In genomic region chr16:90290962-90291361, GRCm38 (mm10) we compare ENCODE assay signal across 19 mouse cellular contexts. TPM values are rescaled to one million over a fixed set of nuclear protein-coding genes. Genes with fewer than 3 reads are reported as not detected.
DNase-seq lines count a peak whose midpoint lies in the region; ATAC-seq and TF ChIP-seq lines count a peak whose summit lies in the region.
"Had no signal": no experiment of that assay in that cellular context is flagged by ENCODE, and none has a peak within 500 bp of the region (broad histone marks: within the 10 kb centered on the region; RNA-seq: fewer than 3 reads in every experiment).

No protein-coding gene starts in this region.

- no peak for TF ChIP-seq RAD21 in CH12.LX (IDR thresholded peaks at IDR 0.05; ENCODE audit: low read depth, low read length)

- in situ Hi-C loops in CH12.LX (cut with MboI; ENCODE audit: low pct_ligation_motif_present, low pct_unique_long_range_greater_than_20kb, low sequenced_read_pairs) = no loop called here

- dilution Hi-C loops in CH12.LX (cut with MboI; ENCODE audit: extremely low pct_ligation_motif_present, extremely low pct_unique_long_range_greater_than_20kb, low sequenced_read_pairs) = no loop called here

- H3K27me3 ChIP-seq in limb, embryonic 15.5 days = no peaks in the 10 kb centered on the region
- H3K27me3 ChIP-seq in limb, embryonic 10.5 days (ENCODE audit: low read depth, poor library complexity, severe bottlenecking) = no peaks in the 10 kb centered on the region
- peaks cover 2% of the 10 kb centered on the region for H3K27me3 ChIP-seq in CH12.LX (replicated peaks)
- H3K27me3 ChIP-seq in E14TG2a.4 (ENCODE audit: insufficient read depth, low read length) = no peaks in the 10 kb centered on the region
- H3K27me3 ChIP-seq in intestine, postnatal 0 days (replicated peaks; ENCODE audit: control insufficient read depth, insufficient read depth, low read length) = no peaks in the 10 kb centered on the region
- H3K27me3 ChIP-seq: midbrain, embryonic 13.5 days; Patski had no signal

- H3K4me2 ChIP-seq in limb, embryonic 15.5 days = 0 out of 2 replicates have a peak overlapping the region, but pooled peaks have one; percentile 0
- H3K4me2 ChIP-seq in CH12.LX (ENCODE audit: insufficient read depth, low read depth, poor library complexity, severe bottlenecking) = peak overlapping the region; percentile 11; the same call in 1 of the 2 replicates
- peak overlapping the region; percentile 57 for H3K4me2 ChIP-seq in intestine, postnatal 0 days (replicated peaks; ENCODE audit: low read depth)
- H3K4me2 ChIP-seq: midbrain, embryonic 13.5 days had no signal

- H3K4me1 ChIP-seq in limb, embryonic 15.5 days = 0 out of 2 replicates have a peak, but pooled peaks cover 3% of the 10 kb centered on the region
- H3K4me1 ChIP-seq in limb, embryonic 10.5 days = no peaks in the 10 kb centered on the region
- H3K4me1 ChIP-seq in CH12.LX (ENCODE audit: control insufficient read depth in 1 of 2, insufficient read depth in 2 of 2) (no peaks in the 10 kb centered on the region), E14TG2a.4 (replicated peaks; ENCODE audit: low read depth, low read length) (peaks cover 45% of the 10 kb centered on the region)
- no peaks in the 10 kb centered on the region for H3K4me1 ChIP-seq in intestine, postnatal 0 days (replicated peaks; ENCODE audit: control insufficient read depth, insufficient read depth, low read length)
- H3K4me1 ChIP-seq: midbrain, embryonic 13.5 days had no signal

- H3K79me2 ChIP-seq in CH12.LX (replicated peaks; ENCODE audit: control insufficient read depth, extremely low read depth, insufficient read depth, poor library complexity, severe bottlenecking) = no peaks in the 10 kb centered on the region

- no peak for TF ChIP-seq EP300 in CH12.LX (IDR thresholded peaks at IDR 0.05; ENCODE audit: low read length)

- no peak overlapping the region for H3K4me3 ChIP-seq in limb, embryonic 15.5 days
- no peak overlapping the region for H3K4me3 ChIP-seq in limb, embryonic 10.5 days
- H3K4me3 ChIP-seq in CH12.LX (replicated peaks in 1 of 3; ENCODE audit: low read depth in 2 of 3, low read length in 2 of 3, poor library complexity in 1 of 3) (no peak overlapping the region), E14TG2a.4 (replicated peaks; ENCODE audit: low read length) (peak overlapping the region; percentile 56)
- peak overlapping the region; percentile 14; the same call in 1 of the 2 replicates for H3K4me3 ChIP-seq in intestine, postnatal 0 days (ENCODE audit: low read depth, low read length)
- H3K4me3 ChIP-seq: forebrain, embryonic 10.5 days; midbrain, embryonic 13.5 days had no signal

- no peak for DNase-seq in limb, embryonic 10.5 days (ENCODE audit: low spot score)
- DNase-seq in CH12.LX (ENCODE audit: extremely low read depth) = no peak
- no peak for DNase-seq in T-cell, adult 2 months (ENCODE audit: low spot score)
- DNase-seq in cerebellum, adult 8-10 months = no peak
- DNase-seq: adrenal gland, adult 2 months; cerebellum, adult 9-10 months; gastrocnemius, postnatal 10 days; heart, postnatal 10 days; kidney, adult 9 months; thymus, adult 2 months had no signal

- ATAC-seq in limb, embryonic 15.5 days (ENCODE audit: insufficient number of reproducible peaks, low FRiP score, low TSS enrichment, low read depth) = no peak
- no peak for ATAC-seq in intestine, postnatal 0 days
- ATAC-seq: CD4-positive, CD25-positive, alpha-beta regulatory T cell, adult 4 months; hindbrain, embryonic 16.5 days; midbrain, embryonic 13.5 days; Patski had no signal

- WGBS in limb, embryonic 15.5 days = 56% methylated on average over 9 of the region's 9 CpGs
- WGBS in limb, embryonic 10.5 days = 63% methylated on average over 9 of the region's 9 CpGs
- 34% methylated on average over 9 of the region's 9 CpGs for WGBS in intestine, postnatal 0 days

- no peak overlapping the region for H3K27ac ChIP-seq in limb, embryonic 15.5 days
- H3K27ac ChIP-seq in limb, embryonic 10.5 days = no peak overlapping the region
- no peak overlapping the region for H3K27ac ChIP-seq in CH12.LX (ENCODE audit: insufficient read depth, low read depth)
- H3K27ac ChIP-seq in intestine, postnatal 0 days (ENCODE audit: low read depth, low read length) = no peak overlapping the region
- H3K27ac ChIP-seq: forebrain, embryonic 10.5 days; macrophage; midbrain, embryonic 13.5 days had no signal

- H3K9ac ChIP-seq in limb, embryonic 15.5 days = no peak overlapping the region
- no peak overlapping the region for H3K9ac ChIP-seq in CH12.LX (ENCODE audit: insufficient read depth, low read depth)
- H3K9ac ChIP-seq in intestine, postnatal 0 days (ENCODE audit: low read depth, low read length) = no peak overlapping the region
- H3K9ac ChIP-seq: midbrain, embryonic 13.5 days had no signal

- H3K36me3 ChIP-seq in limb, embryonic 15.5 days = no peaks in the 10 kb centered on the region
- H3K36me3 ChIP-seq in limb, embryonic 10.5 days = no peaks in the 10 kb centered on the region
- no peaks in the 10 kb centered on the region for H3K36me3 ChIP-seq in CH12.LX (replicated peaks in 1 of 2; ENCODE audit: control insufficient read depth in 1 of 2, insufficient read depth in 1 of 2, low read length in 1 of 2)
- H3K36me3 ChIP-seq in E14TG2a.4 (ENCODE audit: insufficient read depth, low read length) = no peaks in the 10 kb centered on the region
- H3K36me3 ChIP-seq in intestine, postnatal 0 days (ENCODE audit: control insufficient read depth, insufficient read depth) = no peaks in the 10 kb centered on the region
- H3K36me3 ChIP-seq: forebrain, embryonic 10.5 days; midbrain, embryonic 13.5 days had no signal

- TF ChIP-seq CTCF in CH12.LX (conservative IDR thresholded peaks at IDR 0.05 in 1 of 2, IDR thresholded peaks at IDR 0.05 in 1 of 2; ENCODE audit: low read depth in 2 of 2, low read length in 2 of 2) = no peak
- TF ChIP-seq CTCF in E14TG2a.4 (conservative IDR thresholded peaks at IDR 0.05; ENCODE audit: low read length) = no peak
- TF ChIP-seq CTCF in intestine, postnatal 0 days (IDR thresholded peaks at IDR 0.05; ENCODE audit: low read depth) = no peak

- no peak for TF ChIP-seq POLR2A in CH12.LX (IDR thresholded peaks at IDR 0.05; ENCODE audit: low read depth, low read length)

- no peaks in the 10 kb centered on the region for H3K9me3 ChIP-seq in limb, embryonic 15.5 days
- no peaks in the 10 kb centered on the region for H3K9me3 ChIP-seq in limb, embryonic 10.5 days (replicated peaks)
- no peaks in the 10 kb centered on the region for H3K9me3 ChIP-seq in CH12.LX (replicated peaks; ENCODE audit: low read length)
- H3K9me3 ChIP-seq in E14TG2a.4 (ENCODE audit: low read length) = peaks cover 4% of the 10 kb centered on the region
- H3K9me3 ChIP-seq in intestine, postnatal 0 days (ENCODE audit: control insufficient read depth) = no peaks in the 10 kb centered on the region
- H3K9me3 ChIP-seq: midbrain, embryonic 13.5 days had no signal

TF ChIP-seq in CH12.LX, 34 proteins besides CTCF, POLR2A, EP300 and RAD21:
- TF ChIP-seq MEF2A (IDR thresholded peaks at IDR 0.05; ENCODE audit: borderline replicate concordance, low read depth, low read length) (no peak), HCFC1 (IDR thresholded peaks at IDR 0.05; ENCODE audit: low read depth, low read length) (no peak), USF1 (IDR thresholded peaks at IDR 0.05; ENCODE audit: low read depth, low read length) (no peak), ETS1 (conservative IDR thresholded peaks at IDR 0.05; ENCODE audit: low read depth, low read length) (no peak), NELFE (IDR thresholded peaks at IDR 0.05; ENCODE audit: low read depth, low read length) (no peak), JUND (conservative IDR thresholded peaks at IDR 0.05; ENCODE audit: low read depth, low read length) (no peak), E2F4 (IDR thresholded peaks at IDR 0.05; ENCODE audit: insufficient replicate concordance, low read depth, low read length) (no peak), MYC (IDR thresholded peaks at IDR 0.05; ENCODE audit: low read depth, low read length) (no peak), BHLHE40 (IDR thresholded peaks at IDR 0.05; ENCODE audit: low read depth, low read length) (no peak), MAX (IDR thresholded peaks at IDR 0.05; ENCODE audit: low read length) (no peak), SMC3 (IDR thresholded peaks at IDR 0.05; ENCODE audit: low read depth, low read length) (no peak), CHD1 (IDR thresholded peaks at IDR 0.05; ENCODE audit: low read depth, low read length) (no peak), SIN3A (IDR thresholded peaks at IDR 0.05; ENCODE audit: low read length) (no peak)

RNA-seq across cellular contexts. Expression of gene Scaf4, which starts 6.7 kb away (rescaled TPM):
- polyA plus RNA-seq in limb, embryonic 15.5 days (2015; fragmentation: Nextera tagmentation; extraction: Ambion mirVana) = 21.8 and 23.4 TPM in 2 replicates
- 38.8 and 39.6 TPM in 2 replicates for polyA plus RNA-seq in limb, embryonic 10.5 days (2016; fragmentation: Nextera tagmentation; extraction: Ambion mirVana)
- total RNA-seq in CH12.LX (2012; rRNA removed) (17.5 and 19.2 TPM in 2 replicates), CH12.LX (2014; rRNA removed) (5.6 and 6.0 TPM in 2 replicates)
- polyA plus RNA-seq in CH12.LX (2012; ENCODE audit: insufficient read length, low read depth) = 57.2 and 60.4 TPM in 2 replicates
- polyA plus RNA-seq in intestine, postnatal 0 days (2015; fragmentation: Nextera tagmentation; extraction: Ambion mirVana) = 9.3 and 11.9 TPM in 2 replicates

Comparison
In these comparisons a context has a peak if more than half of its experiments do, and no peak if none do; other contexts are left out.
1. H3K4me2 ChIP-seq: peak in every context shown above with its lines; median percentile 57 in intestine, postnatal 0 days; 11 in CH12.LX; 0 in limb, embryonic 15.5 days.
2. H3K4me3 ChIP-seq: peak in E14TG2a.4 (single experiment) and intestine, postnatal 0 days (single experiment); none in limb, embryonic 15.5 days (single experiment), limb, embryonic 10.5 days (single experiment) and CH12.LX (0 of 3).